Mouse (Mus musculus): ENCODE results near the gene Zpbp2.

The Zpbp2 gene

GRCm38 (mm10) chr11:98550975-98551828 is at the start of gene Zpbp2:
Gene Zpbp2, plus strand, starts transcription at chr11:98551097.
- peak; percentile 93 for DNase-seq

GRCm38 (mm10) chr11:98504926-98505325 is 46.0 kb upstream of the Zpbp2 start:
- DNase-seq: no peak

GRCm38 (mm10) chr11:98509434-98509833 is 41.5 kb upstream of the Zpbp2 start:
- DNase-seq: peak; percentile 11

- DNase-seq: no peak
Measured at GRCm38 (mm10) chr11:98510125-98510524, 40.8 kb upstream of the Zpbp2 start.

- no peak for DNase-seq
Measured at GRCm38 (mm10) chr11:98512881-98513280, 38.0 kb upstream of the Zpbp2 start.

- DNase-seq: no peak
Measured at GRCm38 (mm10) chr11:98513356-98513936, 37.5 kb upstream of the Zpbp2 start.

GRCm38 (mm10) chr11:98520468-98520867 is 30.4 kb upstream of the Zpbp2 start:
- DNase-seq: no peak

- DNase-seq: no peak
Measured at GRCm38 (mm10) chr11:98525140-98525539, 25.8 kb upstream of the Zpbp2 start.

- no peak for DNase-seq
Measured at GRCm38 (mm10) chr11:98526824-98527461, 24.0 kb upstream of the Zpbp2 start.

- DNase-seq: no peak
Measured at GRCm38 (mm10) chr11:98537480-98538034, 13.3 kb upstream of the Zpbp2 start.

GRCm38 (mm10) chr11:98540319-98540718 is 10.6 kb upstream of the Zpbp2 start:
- no peak for DNase-seq

GRCm38 (mm10) chr11:98542553-98542952 is 8.3 kb upstream of the Zpbp2 start:
- no peak for DNase-seq

- no peak for DNase-seq
Measured at GRCm38 (mm10) chr11:98543414-98543813, 7.5 kb upstream of the Zpbp2 start.

GRCm38 (mm10) chr11:98544890-98545677 is 5.8 kb upstream of the Zpbp2 start:
- no peak for DNase-seq

- DNase-seq: peak; percentile 7
Measured at GRCm38 (mm10) chr11:98545711-98546231, 5.1 kb upstream of the Zpbp2 start, which contains the start of gene Ikzf3. Gene Ikzf3, minus strand, starts transcription at chr11:98546031.

GRCm38 (mm10) chr11:98546529-98547307 is 4.2 kb upstream of the Zpbp2 start:
- DNase-seq: no peak

GRCm38 (mm10) chr11:98547308-98547693 is 3.6 kb upstream of the Zpbp2 start:
- no peak for DNase-seq

GRCm38 (mm10) chr11:98549363-98549762 is 1.5 kb upstream of the Zpbp2 start:
- DNase-seq: no peak

- no peak for DNase-seq
Measured at GRCm38 (mm10) chr11:98550311-98550974, 454 bp upstream of the Zpbp2 start.

- no peak for DNase-seq
Measured at GRCm38 (mm10) chr11:98553966-98554365, 3.1 kb downstream of the Zpbp2 start.

GRCm38 (mm10) chr11:98555124-98555700 is 4.3 kb downstream of the Zpbp2 start:
- DNase-seq: no peak

All from right cerebral cortex, adult 18-20 months (tissue).